Mouse (Mus musculus) cortical plate, adult 2 months (tissue): Measurements from ENCODE around the gene Bmpr1a.

Experiments used
- CTCF ChIP-seq: fragments of 200-500 bp; IDR thresholded peaks from 2 replicates; pipeline ENCODE4 v1.5.1; 2011; ENCODE audit warnings: mild to moderate bottlenecking, control low read depth, low read length; ENCODE audit not compliant: insufficient read depth; ENCODE audit errors: extremely low read depth
- POLR2A ChIP-seq: fragments of 200-500 bp; IDR thresholded peaks from 2 replicates; pipeline ENCODE4 v1.6.1; 2011; ENCODE audit warnings: mild to moderate bottlenecking, low read length, control low read depth; ENCODE audit not compliant: insufficient read depth; ENCODE audit errors: extremely low read depth

DNA sequence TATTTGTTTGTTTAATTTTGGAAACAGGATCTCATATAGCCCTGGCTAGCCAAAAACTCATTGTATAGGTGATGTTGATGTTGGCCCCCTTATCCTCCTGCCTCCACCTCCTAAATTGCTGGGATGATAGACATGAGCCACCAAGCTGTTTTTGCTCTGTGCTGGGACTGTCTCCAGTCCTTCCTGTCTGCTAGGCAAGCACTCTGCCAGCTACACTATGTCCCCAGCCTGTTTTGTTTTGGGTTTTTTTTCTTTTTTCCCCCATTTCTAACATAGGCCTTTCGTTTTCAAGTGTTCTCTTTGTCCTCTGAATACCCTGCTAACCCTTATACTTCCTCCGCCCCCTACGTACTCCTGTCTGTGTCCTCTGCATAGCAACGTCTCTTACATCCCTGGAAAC lies 109.8 kb downstream of the Bmpr1a start:
- TF ChIP-seq CTCF (no peak), POLR2A (no peak)
